Mouse (Mus musculus) liver, adult 2 months (tissue): Measurements from ENCODE around the gene Dpp6.

ENCODE experiments used
- CTCF ChIP-seq: fragments of 200-500 bp; IDR thresholded peaks from 2 replicates; pipeline ENCODE4 v1.5.1; 2011; ENCODE audit warnings: low read depth, low read length, control low read depth
- POLR2A ChIP-seq: fragments of 200-500 bp; IDR thresholded peaks from 2 replicates; pipeline ENCODE4 v1.6.1; 2011; ENCODE audit warnings: low read length, control low read depth; ENCODE audit not compliant: insufficient read depth; ENCODE audit errors: extremely low read depth

GRCm38 (mm10) chr5:26888080-26888479, 71.1 kb downstream of the Dpp6 start:
- TF ChIP-seq CTCF (no peak), POLR2A (no peak)
